Mouse (Mus musculus) heart, embryonic 12.5 days (tissue): ENCODE measurements at regions not wholly inside any gene's neighbourhood (a gene's known extent, or its start where the extent isn't known, plus 50 kb on each side); places are given as distances from the start of the nearest gene placed in this dataset.
A peak's percentile ranks its signal among the peaks of the same experiment; 100 is the strongest.
"Not testable (repeated sequence)": the region's sequence is repeated elsewhere in the genome, so short reads cannot be mapped to it uniquely, and the experiment has no call there.

Source experiments
- ATAC-seq: fragments of 200-750 bp; cut with Nextera tagmentation; 2 replicates; pipeline ENCODE4 v1.8.0; 2017; ENCODE audit warnings: moderate TSS enrichment, moderate library complexity; ENCODE audit not compliant: insufficient number of reproducible peaks, low FRiP score
- H3K27ac ChIP-seq: fragments of 300-500 bp; sonication (generic); 2 replicates; pipeline ENCODE4 v1.5.1; 2016; ENCODE audit warnings: mild to moderate bottlenecking, moderate library complexity; ENCODE audit not compliant: poor library complexity, severe bottlenecking
- H3K27me3 ChIP-seq: fragments of 300-500 bp; sonication (generic); replicated peaks from 2 replicates; pipeline ENCODE4 v1.6.1; 2016; ENCODE audit warnings: mild to moderate bottlenecking, moderate library complexity
- H3K36me3 ChIP-seq: fragments of 300-500 bp; sonication (generic); 2 replicates; pipeline ENCODE4 v1.6.1; 2016; ENCODE audit warnings: mild to moderate bottlenecking, moderate library complexity
- H3K4me1 ChIP-seq: fragments of 300-500 bp; sonication (generic); replicated peaks from 2 replicates; pipeline ENCODE4 v1.6.1; 2016; ENCODE audit warnings: mild to moderate bottlenecking
- H3K4me2 ChIP-seq: fragments of 300-500 bp; sonication (generic); 2 replicates; pipeline ENCODE4 v1.6.1; 2016; ENCODE audit warnings: mild to moderate bottlenecking, moderate library complexity
- H3K4me3 ChIP-seq: fragments of 300-500 bp; sonication (generic); 2 replicates; pipeline ENCODE4 v1.5.1; 2016; ENCODE audit warnings: mild to moderate bottlenecking
- H3K9ac ChIP-seq: fragments of 300-500 bp; sonication (generic); 2 replicates; pipeline ENCODE4 v1.6.1; 2016; ENCODE audit warnings: mild to moderate bottlenecking, moderate library complexity
- H3K9me3 ChIP-seq: fragments of 300-500 bp; sonication (generic); replicated peaks from 2 replicates; pipeline ENCODE4 v1.6.1; 2016; ENCODE audit warnings: mild to moderate bottlenecking, moderate library complexity
- WGBS: fragments of 180-500 bp; shearing (Covaris S2); methylation state at CpG from one replicate; pipeline ENCODE4 v1.1.7; 2016; 5-methylcytosine and 5-hydroxymethylcytosine counted together

- H3K4me1 ChIP-seq, H3K27me3 ChIP-seq, H3K9me3 ChIP-seq, H3K36me3 ChIP-seq: not testable (repeated sequence)
- peak; percentile 94 for ATAC-seq
- peak overlapping the region; percentile 59 for H3K4me3 ChIP-seq
- peak overlapping the region; percentile 78 for H3K4me2 ChIP-seq
- peak overlapping the region; percentile 74 for H3K9ac ChIP-seq
- H3K27ac ChIP-seq: peak overlapping the region; percentile 80
- WGBS: 3% methylated on average over 27 of the region's 27 CpGs
These were observed 69.9 kb upstream of the Zfp825 start for GRCm38 (mm10) chr13:74563483-74564330.

- H3K36me3 ChIP-seq: not testable (repeated sequence)
- WGBS: 9% methylated on average over 2 of the region's 2 CpGs
These were observed 70.5 kb upstream of the Zfp825 start for GRCm38 (mm10) chr13:74564331-74564727.

GRCm38 (mm10) chr13:74569967-74570366 lies 69.4 kb upstream of the Erap1 start:
- H3K27me3 ChIP-seq, H3K4me2 ChIP-seq, H3K4me3 ChIP-seq, H3K9ac ChIP-seq, H3K4me1 ChIP-seq, H3K36me3 ChIP-seq, H3K27ac ChIP-seq, ATAC-seq, H3K9me3 ChIP-seq: not testable (repeated sequence)
- 50% methylated on average over 4 of the region's 4 CpGs for WGBS

More at GRCm38 (mm10) chr13:74564331-74564727, 70.5 kb upstream of the Zfp825 start:
- Histone ChIP-seq H3K9ac (peak overlapping the region; percentile 74), H3K4me2 (peak overlapping the region; percentile 78), H3K27ac (peak overlapping the region; percentile 80), H3K4me3 (peak overlapping the region; percentile 59)
- ATAC-seq: 0 out of 2 replicates have a peak, but pooled peaks have one; percentile 36
- H3K27me3 ChIP-seq, H3K4me1 ChIP-seq, H3K9me3 ChIP-seq: not testable (repeated sequence)
